Mouse (Mus musculus): ENCODE measurements around the gene Ang4. TPM values are rescaled to one million over a fixed set of nuclear protein-coding genes. Genes with fewer than 3 reads are reported as not detected.

Ang4 gene
- not detected for total RNA-seq (2023)

DNA sequence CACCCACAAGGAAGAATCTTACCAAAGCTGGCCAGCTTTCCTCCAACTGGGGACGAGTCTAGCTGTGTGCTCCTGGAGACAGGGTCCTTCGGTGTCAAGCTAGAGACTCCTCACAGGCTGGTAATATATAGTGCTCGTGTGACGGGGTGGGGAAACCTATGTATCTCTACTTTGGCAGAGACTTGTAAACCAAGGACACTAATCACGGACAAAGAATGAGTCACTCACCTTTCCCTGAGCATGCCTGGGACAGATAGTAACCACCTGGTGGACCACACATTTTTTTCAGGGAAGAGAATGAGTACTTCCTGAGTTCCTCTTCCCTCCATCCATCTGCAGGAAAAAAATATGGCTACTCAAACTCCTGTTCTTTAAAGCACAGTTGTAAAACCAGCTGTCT lies at the start of gene Ang4:
Gene Ang4, minus strand, starts transcription at position 101 of the 400 bp plus-strand sequence.

DNA sequence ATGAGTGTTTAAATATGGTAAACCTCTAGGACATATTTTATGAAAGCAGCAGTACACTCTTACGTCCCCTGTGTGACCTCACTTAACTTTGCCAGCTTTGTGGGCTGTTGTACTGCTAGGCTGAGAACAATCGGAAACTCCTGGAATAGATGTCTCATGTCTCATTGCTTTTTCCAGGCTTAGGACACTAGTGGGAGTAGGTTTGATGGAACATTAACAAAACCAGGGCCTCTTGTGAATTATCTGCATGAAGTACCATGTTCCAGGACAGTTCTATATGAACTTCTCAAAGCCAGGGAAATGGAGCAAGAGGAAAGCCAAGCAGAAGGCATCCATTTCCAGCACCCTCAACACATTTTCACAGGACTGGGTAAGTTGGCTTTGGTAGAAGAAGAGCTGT lies 26.4 kb upstream of the Ang4 start, which contains the start of gene AY358078:
Gene AY358078, plus strand, starts transcription at position 301 of the 400 bp plus-strand sequence.

DNA sequence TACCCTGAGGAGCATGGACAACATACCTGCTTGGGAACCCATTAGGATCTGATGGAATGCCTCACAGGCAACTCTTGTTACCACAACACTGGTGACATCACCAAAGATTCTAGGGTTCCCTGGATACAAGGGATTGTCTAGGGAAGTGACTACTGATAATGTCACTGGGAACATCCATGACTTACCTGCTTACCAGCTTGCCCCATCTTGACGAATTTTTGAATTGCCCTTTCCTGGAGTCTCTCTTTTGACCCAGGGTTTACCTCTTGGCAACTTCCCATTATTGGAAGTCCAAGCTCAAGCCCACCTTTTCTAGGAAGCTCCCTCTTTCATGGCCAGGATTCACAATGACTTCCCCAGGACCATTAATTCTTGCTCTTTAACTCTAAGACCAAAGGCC lies 56.3 kb downstream of the Ang4 start, which contains the start of gene Gm5800:
Gene Gm5800, minus strand, starts transcription at position 101 of the 400 bp plus-strand sequence.

Other genes with a start within 250 kb of the Ang4 start
- not detected for gene Gm5622, start 220.8 kb downstream of the Ang4 start, total RNA-seq (2023)
- gene Gm17175, start 199.5 kb downstream of the Ang4 start, total RNA-seq (2023): not detected
- not detected for gene Gm17174, start 181.5 kb downstream of the Ang4 start, total RNA-seq (2023)
- not detected for gene Gm17078, start 162.3 kb downstream of the Ang4 start, total RNA-seq (2023)
- not detected for gene Gm4181, start 137.9 kb downstream of the Ang4 start, total RNA-seq (2023)
- gene Gm17079, start 78.1 kb downstream of the Ang4 start, total RNA-seq (2023): not detected
- not detected for gene Gm5800, start 56.4 kb downstream of the Ang4 start, total RNA-seq (2023)
- gene AY358078, start 26.5 kb upstream of the Ang4 start, total RNA-seq (2023): not detected
- gene Ear6, start 80.1 kb upstream of the Ang4 start, total RNA-seq (2023): not detected
- gene Mettl17, start 111.3 kb upstream of the Ang4 start, total RNA-seq (2023): 10 to 100 TPM; 69.2 to 82.2 TPM
- gene Slc39a2, start 119.3 kb upstream of the Ang4 start, total RNA-seq (2023): 1 to 10 TPM; 1.5 to 1.7 TPM
- 10 to 100 TPM; 17.9 to 18.4 TPM for gene Ndrg2, start 140.6 kb upstream of the Ang4 start, total RNA-seq (2023)
- not detected for gene Tppp2, start 144.8 kb upstream of the Ang4 start, total RNA-seq (2023)
- gene Rnase13, start 149.2 kb upstream of the Ang4 start, total RNA-seq (2023): not detected
- gene Arhgef40, start 211.1 kb upstream of the Ang4 start, total RNA-seq (2023): 1 to 10 TPM; 3.2 to 3.6 TPM
- gene Tmem253, start 242.1 kb upstream of the Ang4 start, total RNA-seq (2023): not detected
- gene Zfp219, start 247.1 kb upstream of the Ang4 start, total RNA-seq (2023): 10 to 100 TPM; 11.2 to 21.6 TPM